Mouse (Mus musculus): ENCODE data around the gene Mrps30. TPM values are rescaled to one million over a fixed set of nuclear protein-coding genes. Genes with fewer than 3 reads are reported as not detected.

Mrps30 gene
- polyA plus RNA-seq, 1 experiment: 1.1 TPM

- peaks cover 57% of the 10 kb centered on the region for H3K36me3 ChIP-seq (ENCODE audit: control insufficient read depth)
Measured at GRCm38 (mm10) chr13:118380381-118380780, 6.7 kb downstream of the Mrps30 start.

GRCm38 (mm10) chr13:118379155-118379554 lies 7.9 kb downstream of the Mrps30 start:
- TF ChIP-seq GATA1 (IDR thresholded peaks at IDR 0.05; ENCODE audit: low read length) (no peak), TAL1 (IDR thresholded peaks at IDR 0.05; ENCODE audit: low read length) (no peak)
- no peaks in the 10 kb centered on the region for H3K9me3 ChIP-seq (ENCODE audit: control insufficient read depth, low read length)
- no peak overlapping the region for H3K4me3 ChIP-seq (replicated peaks)
- H3K27me3 ChIP-seq (ENCODE audit: control insufficient read depth): no peaks in the 10 kb centered on the region
- H3K36me3 ChIP-seq (ENCODE audit: control insufficient read depth): peaks cover 49% of the 10 kb centered on the region
- peaks cover 1% of the 10 kb centered on the region; the same call in 1 of the 2 replicates for H3K4me1 ChIP-seq (ENCODE audit: control insufficient read depth)

More at GRCm38 (mm10) chr13:118380381-118380780, 6.7 kb downstream of the Mrps30 start:
- Histone ChIP-seq H3K4me1 (ENCODE audit: control insufficient read depth) (peaks cover 1% of the 10 kb centered on the region; the same call in 1 of the 2 replicates), H3K4me3 (replicated peaks) (no peak overlapping the region), H3K9me3 (ENCODE audit: control insufficient read depth, low read length) (no peaks in the 10 kb centered on the region), H3K27me3 (ENCODE audit: control insufficient read depth) (no peaks in the 10 kb centered on the region)
- no peak for TF ChIP-seq TAL1 (IDR thresholded peaks at IDR 0.05; ENCODE audit: low read length)
- TF ChIP-seq GATA1 (IDR thresholded peaks at IDR 0.05; ENCODE audit: low read length): no peak

GRCm38 (mm10) chr13:118372871-118373270 lies 14.2 kb downstream of the Mrps30 start:
- H3K36me3 ChIP-seq (ENCODE audit: control insufficient read depth): peaks cover 6% of the 10 kb centered on the region
- H3K27me3 ChIP-seq (ENCODE audit: control insufficient read depth): no peaks in the 10 kb centered on the region
- TF ChIP-seq GATA1 (IDR thresholded peaks at IDR 0.05; ENCODE audit: low read length): no peak
- no peak for TF ChIP-seq TAL1 (IDR thresholded peaks at IDR 0.05; ENCODE audit: low read length)
- H3K4me1 ChIP-seq (ENCODE audit: control insufficient read depth): no peaks in the 10 kb centered on the region
- H3K4me3 ChIP-seq (replicated peaks): no peak overlapping the region
- H3K9me3 ChIP-seq (ENCODE audit: control insufficient read depth, low read length): no peaks in the 10 kb centered on the region

- H3K36me3 ChIP-seq (ENCODE audit: control insufficient read depth): no peaks in the 10 kb centered on the region
- TF ChIP-seq GATA1 (IDR thresholded peaks at IDR 0.05; ENCODE audit: low read length) (no peak), TAL1 (IDR thresholded peaks at IDR 0.05; ENCODE audit: low read length) (no peak)
- no peak overlapping the region for H3K4me3 ChIP-seq (replicated peaks)
- peaks cover 2% of the 10 kb centered on the region; the same call in 1 of the 2 replicates for H3K9me3 ChIP-seq (ENCODE audit: control insufficient read depth, low read length)
- H3K4me1 ChIP-seq (ENCODE audit: control insufficient read depth): no peaks in the 10 kb centered on the region
- H3K27me3 ChIP-seq (ENCODE audit: control insufficient read depth): no peaks in the 10 kb centered on the region
Measured at GRCm38 (mm10) chr13:118365774-118366173, 21.3 kb downstream of the Mrps30 start.

- Histone ChIP-seq H3K27me3 (ENCODE audit: control insufficient read depth) (no peaks in the 10 kb centered on the region), H3K9me3 (ENCODE audit: control insufficient read depth, low read length) (peaks cover 2% of the 10 kb centered on the region; the same call in 1 of the 2 replicates), H3K4me3 (replicated peaks) (no peak overlapping the region), H3K4me1 (ENCODE audit: control insufficient read depth) (no peaks in the 10 kb centered on the region), H3K36me3 (ENCODE audit: control insufficient read depth) (no peaks in the 10 kb centered on the region)
- TF ChIP-seq TAL1 (IDR thresholded peaks at IDR 0.05; ENCODE audit: low read length) (no peak), GATA1 (IDR thresholded peaks at IDR 0.05; ENCODE audit: low read length) (no peak)
Measured at GRCm38 (mm10) chr13:118363342-118363741, 23.7 kb downstream of the Mrps30 start.

- H3K4me3 ChIP-seq (replicated peaks): no peak overlapping the region
- H3K36me3 ChIP-seq (ENCODE audit: control insufficient read depth): no peaks in the 10 kb centered on the region
- no peaks in the 10 kb centered on the region for H3K27me3 ChIP-seq (ENCODE audit: control insufficient read depth)
- TF ChIP-seq TAL1 (IDR thresholded peaks at IDR 0.05; ENCODE audit: low read length) (no peak), GATA1 (IDR thresholded peaks at IDR 0.05; ENCODE audit: low read length) (no peak)
- no peaks in the 10 kb centered on the region; the same call in 1 of the 2 replicates for H3K9me3 ChIP-seq (ENCODE audit: control insufficient read depth, low read length)
- H3K4me1 ChIP-seq (ENCODE audit: control insufficient read depth): no peaks in the 10 kb centered on the region
Measured at GRCm38 (mm10) chr13:118350870-118351269, 36.2 kb downstream of the Mrps30 start.

GRCm38 (mm10) chr13:118350257-118350656 lies 36.8 kb downstream of the Mrps30 start:
- Histone ChIP-seq H3K4me1 (ENCODE audit: control insufficient read depth) (no peaks in the 10 kb centered on the region), H3K4me3 (replicated peaks) (no peak overlapping the region), H3K36me3 (ENCODE audit: control insufficient read depth) (no peaks in the 10 kb centered on the region), H3K9me3 (ENCODE audit: control insufficient read depth, low read length) (no peaks in the 10 kb centered on the region; the same call in 1 of the 2 replicates), H3K27me3 (ENCODE audit: control insufficient read depth) (no peaks in the 10 kb centered on the region)
- TF ChIP-seq TAL1 (IDR thresholded peaks at IDR 0.05; ENCODE audit: low read length) (no peak), GATA1 (IDR thresholded peaks at IDR 0.05; ENCODE audit: low read length) (no peak)

Other genes starting within 250 kb of the Mrps30 start
- gene B430218F22Rik, start 622 bp downstream of the Mrps30 start, polyA plus RNA-seq (2012): 0.07 TPM in 1 of 2 replicates, not detected in the other

All from erythroblast, embryonic 14.5 days (primary cell).